Mouse (Mus musculus) myocyte (in vitro differentiated cells): ENCODE measurements around the gene Lrrc8c. TPM values are rescaled to one million over a fixed set of nuclear protein-coding genes. Genes with fewer than 3 reads are reported as not detected.

Experiments
- H3K27me3 ChIP-seq: one replicate; pipeline ENCODE4 v1.6.1; 2011; ENCODE audit not compliant: control insufficient read depth, insufficient read depth, insufficient read length
- H3K36me3 ChIP-seq: one replicate; pipeline ENCODE4 v1.6.1; 2011; ENCODE audit not compliant: control insufficient read depth, insufficient read depth
- H3K4me2 ChIP-seq: one replicate; pipeline ENCODE4 v1.6.1; 2011; ENCODE audit warnings: low read depth, control low read depth
- H3K4me3 ChIP-seq: one replicate; pipeline ENCODE4 v1.5.1; 2011; ENCODE audit warnings: mild to moderate bottlenecking, control low read depth, moderate library complexity
- H3K79me2 ChIP-seq: one replicate; pipeline ENCODE4 v1.6.1; 2011; ENCODE audit not compliant: control insufficient read depth, insufficient read depth
- H3ac ChIP-seq: one replicate; pipeline ENCODE4 v1.6.1; 2011; ENCODE audit not compliant: control insufficient read depth, insufficient read length
- CEBPB ChIP-seq: IDR thresholded peaks from 2 replicates; pipeline ENCODE4 v1.6.1; 2011; ENCODE audit warnings: mild to moderate bottlenecking, moderate library complexity; ENCODE audit not compliant: poor library complexity, insufficient read depth, severe bottlenecking
- E2F4 ChIP-seq: IDR thresholded peaks from one replicate; pipeline ENCODE4 v1.6.1; 2011; ENCODE audit warnings: mild to moderate bottlenecking, control low read depth, moderate library complexity; ENCODE audit not compliant: insufficient read depth
- MAX ChIP-seq: IDR thresholded peaks from one replicate; pipeline ENCODE4 v1.6.1; 2011; ENCODE audit warnings: low read depth, mild to moderate bottlenecking, control low read depth
- MYOD1 ChIP-seq, 3 experiments: IDR thresholded peaks; one replicate each; pipeline ENCODE4 v1.6.1; 2011; ENCODE audit warnings: control low read depth in 2 of 3, low read depth in 2 of 3, mild to moderate bottlenecking in 2 of 3, moderate library complexity in 1 of 3; ENCODE audit not compliant: insufficient read length in 2 of 3, control insufficient read depth in 1 of 3
- MYOG ChIP-seq, 3 experiments: IDR thresholded peaks; one replicate each; pipeline ENCODE4 v1.6.1; 2011; ENCODE audit warnings: control low read depth in 2 of 3, low read depth in 2 of 3, mild to moderate bottlenecking in 2 of 3; ENCODE audit not compliant: insufficient read length in 2 of 3, control insufficient read depth in 1 of 3, insufficient read depth in 1 of 3
- POLR2A ChIP-seq: IDR thresholded peaks from one replicate; pipeline ENCODE4 v1.6.1; 2011; ENCODE audit warnings: low read depth, mild to moderate bottlenecking, control low read depth, moderate library complexity; ENCODE audit not compliant: insufficient read length
- POLR2AphosphoS2 ChIP-seq: IDR thresholded peaks from one replicate; pipeline ENCODE4 v1.6.1; 2011; ENCODE audit warnings: low read depth, control low read depth; ENCODE audit not compliant: insufficient read length
- REST ChIP-seq: IDR thresholded peaks from one replicate; pipeline ENCODE4 v1.6.1; 2011; ENCODE audit warnings: mild to moderate bottlenecking, control low read depth, moderate library complexity; ENCODE audit not compliant: insufficient read depth, insufficient read length
- SRF ChIP-seq: IDR thresholded peaks from one replicate; pipeline ENCODE4 v1.6.1; 2011; ENCODE audit warnings: low read depth; ENCODE audit not compliant: control insufficient read depth, insufficient read length
- TCF12 ChIP-seq: IDR thresholded peaks from one replicate; pipeline ENCODE4 v1.6.1; 2011; ENCODE audit warnings: mild to moderate bottlenecking, control low read depth; ENCODE audit not compliant: poor library complexity, insufficient read depth, severe bottlenecking
- TCF3 ChIP-seq: IDR thresholded peaks from one replicate; pipeline ENCODE4 v1.6.1; 2011; ENCODE audit warnings: low read depth, control low read depth; ENCODE audit not compliant: insufficient read length
- USF1 ChIP-seq: IDR thresholded peaks from one replicate; pipeline ENCODE4 v1.6.1; 2011; ENCODE audit warnings: low read depth, mild to moderate bottlenecking, control low read depth, moderate library complexity
- polyA plus RNA-seq: library from polyadenylated mRNA; unstranded; fragments of >200 nt; fragmentation: generic; extraction: Trizol; gene quantifications from one replicate; pipeline ENCODE4 v1.2.1, GENCODE M21; 2012; ENCODE audit warnings: missing spikeins

The Lrrc8c gene
- polyA plus RNA-seq, 1 experiment: 7.9 TPM

- no peaks in the 10 kb centered on the region for H3K79me2 ChIP-seq
- no peak overlapping the region for H3K4me3 ChIP-seq
- no peak overlapping the region for H3ac ChIP-seq
- TF ChIP-seq POLR2AphosphoS2 (no peak), CEBPB (no peak), REST (no peak), USF1 (no peak), MAX (no peak), MYOG (IDR thresholded peaks at IDR 0.05; ENCODE audit: control insufficient read depth in 1 of 3, insufficient read depth in 1 of 3, insufficient read length in 2 of 3, low read depth in 2 of 3) (no peak), TCF12 (no peak), MYOD1 (IDR thresholded peaks at IDR 0.05; ENCODE audit: control insufficient read depth in 1 of 3, insufficient read length in 2 of 3, low read depth in 2 of 3) (no peak), TCF3 (no peak)
- no peaks in the 10 kb centered on the region for H3K36me3 ChIP-seq
- H3K27me3 ChIP-seq: no peaks in the 10 kb centered on the region
- H3K4me2 ChIP-seq: no peak overlapping the region
Observed at GRCm38 (mm10) chr5:105598866-105599265, 79.7 kb downstream of the Lrrc8c start.

- TF ChIP-seq MYOD1 (IDR thresholded peaks at IDR 0.05; ENCODE audit: control insufficient read depth in 1 of 3, insufficient read length in 2 of 3, low read depth in 2 of 3): no peak
- Histone ChIP-seq H3K4me2 (no peak overlapping the region), H3K79me2 (no peaks in the 10 kb centered on the region), H3K36me3 (no peaks in the 10 kb centered on the region), H3ac (no peak overlapping the region), H3K4me3 (no peak overlapping the region), H3K27me3 (no peaks in the 10 kb centered on the region)
Observed at GRCm38 (mm10) chr5:105599315-105599714, 80.1 kb downstream of the Lrrc8c start.

- no peaks in the 10 kb centered on the region for H3K79me2 ChIP-seq
- no peak overlapping the region for H3ac ChIP-seq
- no peak for TF ChIP-seq REST
- no peak for TF ChIP-seq TCF3
- TF ChIP-seq POLR2A: no peak
- H3K27me3 ChIP-seq: no peaks in the 10 kb centered on the region
- no peak overlapping the region for H3K4me2 ChIP-seq
- H3K4me3 ChIP-seq: no peak overlapping the region
- H3K36me3 ChIP-seq: peaks cover 2% of the 10 kb centered on the region
Observed at GRCm38 (mm10) chr5:105600998-105601397, 81.8 kb downstream of the Lrrc8c start.

- no peak for TF ChIP-seq SRF
- TF ChIP-seq CEBPB: no peak
- TF ChIP-seq POLR2AphosphoS2: no peak
- TF ChIP-seq E2F4: no peak
- no peak for TF ChIP-seq TCF12
- TF ChIP-seq REST: no peak
- no peak for TF ChIP-seq USF1
- TF ChIP-seq MAX: no peak
- no peak for TF ChIP-seq TCF3
- no peak for TF ChIP-seq MYOD1 (IDR thresholded peaks at IDR 0.05; ENCODE audit: control insufficient read depth in 1 of 3, insufficient read length in 2 of 3, low read depth in 2 of 3)
- TF ChIP-seq MYOG (IDR thresholded peaks at IDR 0.05; ENCODE audit: control insufficient read depth in 1 of 3, insufficient read depth in 1 of 3, insufficient read length in 2 of 3, low read depth in 2 of 3): no peak
- no peak for TF ChIP-seq POLR2A
Observed at GRCm38 (mm10) chr5:105602585-105602984, 83.4 kb downstream of the Lrrc8c start.

GRCm38 (mm10) chr5:105605736-105606135, 86.5 kb downstream of the Lrrc8c start:
- Histone ChIP-seq H3K79me2 (no peaks in the 10 kb centered on the region), H3K36me3 (peaks cover 15% of the 10 kb centered on the region), H3K27me3 (no peaks in the 10 kb centered on the region), H3K4me2 (no peak overlapping the region), H3K4me3 (no peak overlapping the region), H3ac (no peak overlapping the region)
- TF ChIP-seq CEBPB (no peak), SRF (no peak), TCF3 (no peak), TCF12 (no peak), MAX (no peak), E2F4 (no peak), MYOG (IDR thresholded peaks at IDR 0.05; ENCODE audit: control insufficient read depth in 1 of 3, insufficient read depth in 1 of 3, insufficient read length in 2 of 3, low read depth in 2 of 3) (no peak), USF1 (no peak), REST (no peak), MYOD1 (IDR thresholded peaks at IDR 0.05; ENCODE audit: control insufficient read depth in 1 of 3, insufficient read length in 2 of 3, low read depth in 2 of 3) (no peak), POLR2A (no peak)

More at GRCm38 (mm10) chr5:105602585-105602984, 83.4 kb downstream of the Lrrc8c start:
- Histone ChIP-seq H3K4me2 (no peak overlapping the region), H3K36me3 (peaks cover 10% of the 10 kb centered on the region), H3K27me3 (no peaks in the 10 kb centered on the region), H3K4me3 (no peak overlapping the region), H3K79me2 (no peaks in the 10 kb centered on the region), H3ac (no peak overlapping the region)
